Mouse (Mus musculus): Measurements from ENCODE around the gene Osbpl10.

- TF ChIP-seq USF1 (IDR thresholded peaks at IDR 0.05; ENCODE audit: low read depth) (no peak), MAX (IDR thresholded peaks at IDR 0.05) (no peak), CTCF (IDR thresholded peaks at IDR 0.05; ENCODE audit: control insufficient read depth, insufficient read depth, insufficient read length) (no peak)
These were observed 44.1 kb upstream of the Osbpl10 start for GRCm38 (mm10) chr9:114934231-114934630.

Measured in C2C12 (cell line).